Mouse (Mus musculus) midbrain, embryonic 11.5 days (tissue): ENCODE measurements around the gene Ehd4. TPM values are rescaled to one million over a fixed set of nuclear protein-coding genes. Genes with fewer than 3 reads are reported as not detected.

Source experiments
- ATAC-seq: fragments of 200-750 bp; cut with Nextera tagmentation; 2 replicates; pipeline ENCODE4 v1.8.0; 2017; ENCODE audit warnings: moderate TSS enrichment, moderate library complexity; ENCODE audit not compliant: low FRiP score
- DNase-seq: peaks from one replicate; pipeline ENCODE4 v3.0.0; 2015; ENCODE audit warnings: low spot score; ENCODE audit errors: missing footprints
- H3K27ac ChIP-seq: fragments of 300-500 bp; sonication (generic); 2 replicates; pipeline ENCODE4 v1.5.1; 2014; ENCODE audit warnings: low read depth, low read length
- H3K27me3 ChIP-seq: fragments of 300-500 bp; sonication (generic); 2 replicates; pipeline ENCODE4 v1.6.1; 2014; ENCODE audit warnings: mild to moderate bottlenecking, low read length, moderate library complexity, mixed read lengths; ENCODE audit not compliant: control insufficient read depth, insufficient read depth
- H3K36me3 ChIP-seq: fragments of 300-500 bp; sonication (generic); 2 replicates; pipeline ENCODE4 v1.6.1; 2014; ENCODE audit warnings: mild to moderate bottlenecking, low read length, moderate library complexity, mixed read lengths; ENCODE audit not compliant: control insufficient read depth, insufficient read depth
- H3K4me1 ChIP-seq: fragments of 300-500 bp; sonication (generic); 2 replicates; pipeline ENCODE4 v1.6.1; 2014; ENCODE audit warnings: low read length; ENCODE audit not compliant: control insufficient read depth, insufficient read depth
- H3K4me2 ChIP-seq: fragments of 300-500 bp; sonication (generic); 2 replicates; pipeline ENCODE4 v1.6.1; 2014; ENCODE audit warnings: mild to moderate bottlenecking, moderate library complexity
- H3K4me3 ChIP-seq: fragments of 300-500 bp; sonication (generic); 2 replicates; pipeline ENCODE4 v1.5.1; 2014; ENCODE audit warnings: low read depth, low read length
- H3K9ac ChIP-seq: fragments of 300-500 bp; sonication (generic); 2 replicates; pipeline ENCODE4 v1.6.1; 2014; ENCODE audit warnings: low read length
- H3K9me3 ChIP-seq: fragments of 300-500 bp; sonication (generic); 2 replicates; pipeline ENCODE4 v1.6.1; 2016; ENCODE audit warnings: low read length; ENCODE audit not compliant: control insufficient read depth
- WGBS: fragments of 180-500 bp; shearing (Covaris S2); extraction: QIAGEN DNeasy Blood & Tissue Kit; methylation state at CpG from one replicate; pipeline ENCODE4 v1.1.7; 2014; 5-methylcytosine and 5-hydroxymethylcytosine counted together
- polyA plus RNA-seq: library from polyadenylated mRNA; unstranded; fragments of >200 nt; fragmentation: Nextera tagmentation; extraction: Ambion mirVana; gene quantifications from 2 replicates; pipeline ENCODE4 v1.2.1, GENCODE M21; 2014

Ehd4 gene
- polyA plus RNA-seq, 1 experiment from 2014 or later: 10.2 TPM

- Histone ChIP-seq H3K9me3 (no peaks in the 10 kb centered on the region), H3K4me3 (no peak overlapping the region), H3K4me1 (no peaks in the 10 kb centered on the region), H3K9ac (no peak overlapping the region), H3K36me3 (no peaks in the 10 kb centered on the region), H3K27ac (no peak overlapping the region), H3K27me3 (no peaks in the 10 kb centered on the region), H3K4me2 (no peak overlapping the region)
- no peak for ATAC-seq
- 78% methylated on average over 8 of the region's 8 CpGs for WGBS
- DNase-seq: no peak
Measured at GRCm38 (mm10) chr2:120098781-120099202, 55.6 kb downstream of the Ehd4 start.

- ATAC-seq: no peak
- Histone ChIP-seq H3K27me3 (no peaks in the 10 kb centered on the region), H3K4me1 (no peaks in the 10 kb centered on the region), H3K9ac (no peak overlapping the region), H3K9me3 (no peaks in the 10 kb centered on the region), H3K4me2 (no peak overlapping the region), H3K4me3 (no peak overlapping the region), H3K27ac (no peak overlapping the region), H3K36me3 (no peaks in the 10 kb centered on the region)
- 87% methylated on average over 8 of the region's 8 CpGs for WGBS
- DNase-seq: no peak
Measured at GRCm38 (mm10) chr2:120097868-120098267, 56.5 kb downstream of the Ehd4 start.

- 96% methylated on average over 6 of the region's 6 CpGs for WGBS
- no peak overlapping the region for H3K4me3 ChIP-seq
- no peaks in the 10 kb centered on the region for H3K27me3 ChIP-seq
- no peaks in the 10 kb centered on the region for H3K36me3 ChIP-seq
- H3K4me1 ChIP-seq: no peaks in the 10 kb centered on the region
- no peak overlapping the region for H3K27ac ChIP-seq
- no peaks in the 10 kb centered on the region for H3K9me3 ChIP-seq
- no peak for ATAC-seq
- no peak for DNase-seq
- H3K9ac ChIP-seq: no peak overlapping the region
- H3K4me2 ChIP-seq: no peak overlapping the region
Measured at GRCm38 (mm10) chr2:120096711-120097110, 57.7 kb downstream of the Ehd4 start.

GRCm38 (mm10) chr2:120096191-120096590 lies 58.2 kb downstream of the Ehd4 start:
- H3K4me3 ChIP-seq: no peak overlapping the region
- WGBS: 88% methylated on average over 8 of the region's 8 CpGs
- H3K27me3 ChIP-seq: no peaks in the 10 kb centered on the region
- no peaks in the 10 kb centered on the region for H3K9me3 ChIP-seq
- no peak overlapping the region for H3K27ac ChIP-seq
- no peaks in the 10 kb centered on the region for H3K36me3 ChIP-seq
- no peak for ATAC-seq
- H3K4me2 ChIP-seq: no peak overlapping the region
- no peak overlapping the region for H3K9ac ChIP-seq
- DNase-seq: no peak
- H3K4me1 ChIP-seq: no peaks in the 10 kb centered on the region

GRCm38 (mm10) chr2:120095171-120095570 lies 59.2 kb downstream of the Ehd4 start:
- ATAC-seq: no peak
- Histone ChIP-seq H3K4me1 (no peaks in the 10 kb centered on the region), H3K9ac (no peak overlapping the region), H3K4me3 (no peak overlapping the region), H3K4me2 (no peak overlapping the region), H3K9me3 (no peaks in the 10 kb centered on the region), H3K36me3 (no peaks in the 10 kb centered on the region), H3K27ac (no peak overlapping the region), H3K27me3 (no peaks in the 10 kb centered on the region)
- DNase-seq: no peak
- WGBS: 93% methylated on average over 4 of the region's 4 CpGs

GRCm38 (mm10) chr2:120093671-120094430 lies 60.6 kb downstream of the Ehd4 start:
- WGBS: 74% methylated on average over 5 of the region's 5 CpGs
- Histone ChIP-seq H3K4me2 (no peak overlapping the region), H3K4me3 (no peak overlapping the region), H3K36me3 (no peaks in the 10 kb centered on the region), H3K27ac (no peak overlapping the region), H3K4me1 (no peaks in the 10 kb centered on the region), H3K27me3 (no peaks in the 10 kb centered on the region), H3K9me3 (no peaks in the 10 kb centered on the region), H3K9ac (no peak overlapping the region)
- ATAC-seq (no peak), DNase-seq (no peak)

- Histone ChIP-seq H3K9me3 (no peaks in the 10 kb centered on the region), H3K36me3 (no peaks in the 10 kb centered on the region), H3K4me2 (no peak overlapping the region), H3K9ac (no peak overlapping the region), H3K4me3 (no peak overlapping the region), H3K4me1 (no peaks in the 10 kb centered on the region), H3K27me3 (no peaks in the 10 kb centered on the region), H3K27ac (no peak overlapping the region)
- no peak for ATAC-seq
- DNase-seq: no peak
- WGBS: 97% methylated on average over 17 of the region's 17 CpGs
Measured at GRCm38 (mm10) chr2:120090979-120091378, 63.4 kb downstream of the Ehd4 start.

- DNase-seq (no peak), ATAC-seq (no peak)
- WGBS: 88% methylated on average over 2 of the region's 2 CpGs
- Histone ChIP-seq H3K4me2 (no peak overlapping the region), H3K9ac (no peak overlapping the region), H3K4me1 (no peaks in the 10 kb centered on the region), H3K4me3 (no peak overlapping the region), H3K27ac (no peak overlapping the region), H3K36me3 (no peaks in the 10 kb centered on the region), H3K9me3 (no peaks in the 10 kb centered on the region), H3K27me3 (no peaks in the 10 kb centered on the region)
Measured at GRCm38 (mm10) chr2:120087897-120088296, 66.5 kb downstream of the Ehd4 start.

- ATAC-seq: no peak
- no peak for DNase-seq
- Histone ChIP-seq H3K4me2 (no peak overlapping the region), H3K27me3 (no peaks in the 10 kb centered on the region), H3K36me3 (no peaks in the 10 kb centered on the region), H3K9ac (no peak overlapping the region), H3K4me3 (no peak overlapping the region), H3K27ac (no peak overlapping the region), H3K9me3 (no peaks in the 10 kb centered on the region), H3K4me1 (no peaks in the 10 kb centered on the region)
- 87% methylated on average over 3 of the region's 3 CpGs for WGBS
Measured at GRCm38 (mm10) chr2:120087391-120087790, 67.0 kb downstream of the Ehd4 start.
